Mouse (Mus musculus) effector memory CD4-positive, alpha-beta T cell, adult 5 months (primary cell): ENCODE data around the gene Birc5. TPM values are rescaled to one million over a fixed set of nuclear protein-coding genes. Genes with fewer than 3 reads are reported as not detected.

Experiments used
- polyA plus RNA-seq: library from polyadenylated mRNA; unstranded; fragments of 100-300 nt; shearing (Covaris generic); gene quantifications from one replicate; pipeline ENCODE4 v1.2.1, GENCODE M21; 2017

Gene Birc5
- 0.69 TPM for polyA plus RNA-seq

GRCm38 (mm10) chr11:117848985-117849671 is at the start of gene Birc5:
Gene Birc5 (plus strand): TSS chr11:117849251.

GRCm38 (mm10) chr11:117809407-117810311 is 39.4 kb upstream of the Birc5 start, which contains the start of the genes Gm20708 and Syngr2:
Gene Gm20708 (plus strand): TSS chr11:117809668.
Gene Syngr2 (plus strand): TSS chr11:117809668.

GRCm38 (mm10) chr11:117825333-117826101 is 23.5 kb upstream of the Birc5 start, which contains the start of the genes Afmid and Tk1:
Gene Afmid (plus strand): TSS chr11:117825924.
Gene Tk1 (minus strand): TSS chr11:117826092.

GRCm38 (mm10) chr11:117860601-117861000 is 11.6 kb downstream of the Birc5 start, which contains the start of gene Tmem235:
Gene Tmem235 (plus strand): TSS chr11:117860752.

GRCm38 (mm10) chr11:117872861-117873608 is 24.0 kb downstream of the Birc5 start, which contains the start of gene Tha1:
Gene Tha1 (minus strand): TSS chr11:117873481.

Other genes with a start within 250 kb of the Birc5 start
- 24.1 TPM for gene Tnrc6c, start 195.0 kb upstream of the Birc5 start, polyA plus RNA-seq
- gene Tmc8, start 67.2 kb upstream of the Birc5 start, polyA plus RNA-seq: 53.2 TPM
- gene Tmc6, start 67.1 kb upstream of the Birc5 start, polyA plus RNA-seq: 104 TPM
- not detected for gene 6030468B19Rik, start 51.6 kb upstream of the Birc5 start, polyA plus RNA-seq
- gene Gm20708, start 39.6 kb upstream of the Birc5 start, polyA plus RNA-seq: not detected
- gene Syngr2, start 39.6 kb upstream of the Birc5 start, polyA plus RNA-seq: 102 TPM
- gene Afmid, start 23.3 kb upstream of the Birc5 start, polyA plus RNA-seq: 14.8 TPM
- 11.6 TPM for gene Tk1, start 23.2 kb upstream of the Birc5 start, polyA plus RNA-seq
- gene Tmem235, start 11.5 kb downstream of the Birc5 start, polyA plus RNA-seq: not detected
- 7.1 TPM for gene Tha1, start 24.2 kb downstream of the Birc5 start, polyA plus RNA-seq
- 466 TPM for gene Socs3, start 120.8 kb downstream of the Birc5 start, polyA plus RNA-seq
- gene Pgs1, start 137.0 kb downstream of the Birc5 start, polyA plus RNA-seq: 40.1 TPM